Mouse (Mus musculus): ENCODE results near the gene E330017A01Rik. TPM values are rescaled to one million over a fixed set of nuclear protein-coding genes. Genes with fewer than 3 reads are reported as not detected.

Gene E330017A01Rik
- total RNA-seq, 2 experiments from 2014 or later, result not detected

DNA sequence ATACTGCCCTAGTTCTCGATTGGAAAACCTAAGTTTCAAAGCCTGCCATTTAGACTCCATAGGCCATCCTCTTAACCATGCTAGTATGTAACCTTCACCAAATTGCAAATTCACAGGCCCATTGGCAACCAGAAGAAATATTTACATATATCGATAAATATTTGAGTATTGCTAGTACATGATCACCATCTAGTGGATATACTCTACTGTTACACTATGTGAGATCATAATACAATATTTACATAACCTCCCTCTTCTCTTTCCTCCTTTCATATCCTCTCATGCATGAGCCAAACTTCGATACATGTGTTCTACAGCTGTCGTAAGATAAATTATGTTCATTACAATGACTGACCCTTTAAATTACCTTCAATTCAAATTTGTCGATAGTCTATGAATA is 24.5 kb upstream of the E330017A01Rik start:
- DNase-seq (ENCODE audit: low spot score in 2 of 2), result no peak

DNA sequence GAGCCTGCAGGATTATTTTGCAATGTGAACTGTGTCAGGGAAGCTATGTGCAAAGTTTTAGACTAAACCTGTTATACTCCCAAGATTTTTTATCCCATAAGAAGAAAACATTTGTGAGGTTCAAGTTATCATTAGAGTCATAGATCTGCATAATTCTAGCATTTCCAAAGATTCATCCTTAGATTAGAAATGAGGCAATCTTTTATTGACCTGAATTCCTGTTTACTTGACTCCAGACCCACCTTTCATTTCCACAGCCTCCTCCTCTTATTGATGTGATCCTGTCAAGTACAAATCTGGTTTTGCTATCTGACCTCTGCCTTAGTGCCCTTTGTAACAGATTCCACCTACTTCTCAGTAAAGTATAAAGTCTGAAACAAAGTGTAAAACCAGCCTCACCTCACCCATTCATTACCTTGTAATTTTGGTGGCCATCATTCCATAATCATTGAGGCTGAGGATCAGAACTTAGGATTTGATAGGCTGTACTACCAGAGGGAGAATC is 23.8 kb upstream of the E330017A01Rik start:
- DNase-seq (ENCODE audit: low spot score in 2 of 2), result no peak

DNA sequence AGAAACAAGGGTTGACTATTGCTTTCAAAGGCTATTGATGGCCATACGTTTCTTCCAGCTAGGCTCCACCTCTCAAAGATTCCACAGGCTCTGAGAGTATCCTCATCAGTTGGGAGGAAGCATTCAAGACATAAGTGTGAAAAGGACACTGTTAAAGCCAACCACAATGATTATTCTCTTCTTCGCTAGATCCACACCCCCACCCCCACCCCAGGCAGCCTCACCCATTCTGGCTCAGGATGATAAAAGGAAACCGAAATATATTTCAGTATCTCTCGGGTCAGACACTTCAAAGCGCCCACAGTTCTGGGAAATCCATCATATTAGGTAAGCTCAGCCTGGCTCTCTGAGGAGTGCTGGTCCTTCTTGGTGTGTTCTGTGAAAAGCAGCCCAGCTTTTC is 23.3 kb upstream of the E330017A01Rik start:
- DNase-seq (ENCODE audit: low spot score in 2 of 2), result no peak

DNA sequence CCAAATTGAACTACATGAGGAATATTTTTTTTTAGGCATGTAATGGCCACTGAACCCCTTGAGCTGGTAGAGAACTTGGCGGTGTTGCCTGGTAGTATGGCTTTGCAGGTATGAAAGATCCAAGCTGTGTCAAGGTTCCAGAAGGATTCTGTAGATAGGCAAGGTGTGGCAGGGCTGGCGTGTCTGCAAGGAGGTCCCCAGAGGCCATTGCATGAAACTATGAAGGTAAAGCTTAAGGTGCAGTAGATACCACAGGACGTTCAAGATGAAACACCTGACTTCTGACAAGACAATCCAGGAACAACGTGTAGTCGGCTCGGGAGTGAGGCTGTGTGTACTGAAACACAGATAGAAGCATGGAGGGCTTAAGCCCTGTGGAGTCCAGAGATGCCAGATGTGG is 20.1 kb upstream of the E330017A01Rik start:
- DNase-seq (ENCODE audit: low spot score in 2 of 2), result no peak

DNA sequence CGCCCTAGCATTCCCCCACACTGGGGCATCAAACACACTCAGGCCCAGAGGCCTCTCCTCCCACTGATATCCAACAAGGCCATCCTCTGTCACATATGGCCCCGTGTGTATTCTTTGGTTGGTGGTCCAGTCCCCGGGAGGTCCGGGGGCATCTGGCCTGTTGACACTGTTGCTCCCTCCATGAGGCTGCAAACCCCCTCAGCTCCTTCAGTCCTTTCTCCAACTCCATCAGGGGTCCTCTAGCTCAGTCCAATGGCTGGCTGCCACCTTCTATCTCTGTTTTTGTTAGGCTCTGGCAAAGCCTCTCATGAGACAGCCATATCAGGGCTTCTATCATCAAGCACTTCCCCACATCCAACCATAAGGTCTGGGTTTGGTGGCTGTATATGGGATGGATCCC is 18.0 kb upstream of the E330017A01Rik start:
- no peak for DNase-seq (ENCODE audit: low spot score in 2 of 2)

DNA sequence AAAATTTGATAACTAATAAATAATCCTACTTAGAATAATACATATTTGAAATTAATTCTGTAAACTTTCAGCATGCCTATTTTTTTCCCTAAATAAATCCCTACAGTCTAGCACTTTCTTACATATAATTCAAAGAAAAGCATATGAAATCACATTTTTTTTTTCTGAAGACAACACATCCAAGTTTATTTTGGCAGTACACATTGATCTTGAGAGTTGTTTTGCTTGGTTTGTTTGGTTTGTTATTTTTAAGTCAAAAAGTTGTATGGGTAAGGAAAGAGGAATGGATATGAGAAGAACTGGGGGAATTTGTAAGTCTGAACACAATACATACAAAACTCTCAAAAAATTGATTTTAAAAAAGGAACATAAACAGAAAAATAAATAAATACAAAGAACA is 17.2 kb upstream of the E330017A01Rik start:
- no peak for DNase-seq (ENCODE audit: low spot score in 2 of 2)

DNA sequence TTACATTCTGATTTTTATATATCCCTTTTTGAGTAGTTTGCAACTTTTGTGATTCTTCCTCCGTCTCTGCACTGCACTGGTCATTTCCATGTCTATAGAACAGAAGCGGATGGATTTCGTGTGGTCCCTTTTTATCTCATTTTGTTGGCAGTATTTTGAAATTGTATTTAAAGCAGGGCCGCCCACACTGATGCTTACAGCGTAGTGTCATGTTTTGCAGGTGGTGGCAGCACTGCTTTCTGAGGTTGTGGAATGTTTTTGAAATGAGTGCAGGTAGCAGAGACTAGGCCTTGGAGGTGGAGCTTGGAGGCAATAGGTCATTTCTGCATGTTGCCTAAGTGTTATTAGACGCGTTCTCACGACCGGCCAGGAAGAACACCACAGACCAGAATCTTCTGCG is 11.4 kb upstream of the E330017A01Rik start:
- DNase-seq (ENCODE audit: low spot score in 2 of 2), result no peak

DNA sequence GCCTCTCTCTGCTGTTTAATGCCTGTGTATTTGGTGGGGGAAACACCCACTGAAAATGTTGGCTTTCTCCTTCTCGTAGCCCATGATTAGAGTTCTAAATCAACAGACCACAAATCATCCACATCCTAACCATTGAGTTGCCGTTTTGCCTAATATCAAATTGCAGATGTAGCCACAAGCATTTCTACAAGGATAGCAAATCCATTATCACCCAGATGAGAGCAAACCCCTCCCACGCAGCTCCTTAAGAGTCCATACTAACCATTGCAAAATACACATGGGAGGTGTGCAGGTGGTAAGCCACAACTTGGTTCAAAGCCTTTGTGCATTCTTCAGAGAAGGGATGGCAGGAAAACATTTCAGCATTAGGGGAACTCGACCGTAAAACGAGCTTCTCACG is 523 bp downstream of the E330017A01Rik start:
- no peak for DNase-seq (ENCODE audit: low spot score in 2 of 2)

DNA sequence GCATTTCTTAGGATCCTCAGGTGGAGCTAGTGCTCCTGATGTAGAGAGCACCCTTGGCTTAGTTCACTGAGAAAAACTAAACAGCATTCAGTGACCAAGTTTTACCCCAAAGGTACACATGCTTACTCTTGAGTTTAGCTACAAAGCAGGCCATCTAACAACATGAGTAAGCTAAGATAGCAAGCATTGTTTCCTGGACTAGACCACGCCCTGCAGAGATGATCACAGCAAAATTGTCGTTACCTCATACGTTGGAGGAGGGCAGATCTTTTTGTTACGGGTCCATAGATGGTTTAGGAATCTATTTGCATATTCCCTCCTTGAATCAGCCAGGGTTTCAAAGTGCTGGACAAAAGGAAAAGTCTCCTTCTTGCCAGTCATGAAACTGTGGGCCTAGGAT is 1.1 kb downstream of the E330017A01Rik start:
- DNase-seq (ENCODE audit: low spot score in 2 of 2), result no peak

DNA sequence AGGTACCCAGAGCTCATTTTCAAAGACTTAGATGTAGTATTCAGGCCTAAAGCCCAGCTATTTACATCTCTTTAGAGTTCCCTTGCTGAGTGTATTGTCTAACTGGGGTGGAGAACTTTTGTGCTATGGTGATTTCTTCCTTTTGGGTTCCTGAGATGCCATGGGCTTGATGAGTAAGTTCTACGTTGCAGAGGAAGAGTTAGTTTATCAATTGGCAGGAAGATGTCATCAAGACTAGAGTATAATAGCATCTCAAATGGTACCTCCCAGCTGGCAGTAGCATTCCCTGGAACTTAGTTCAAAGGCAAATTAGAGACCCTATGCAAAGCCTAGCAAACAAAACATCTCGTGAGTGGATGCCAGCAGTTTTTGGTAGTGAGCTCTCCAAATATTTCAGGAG is 2.7 kb downstream of the E330017A01Rik start:
- DNase-seq (ENCODE audit: low spot score in 2 of 2), result no peak

DNA sequence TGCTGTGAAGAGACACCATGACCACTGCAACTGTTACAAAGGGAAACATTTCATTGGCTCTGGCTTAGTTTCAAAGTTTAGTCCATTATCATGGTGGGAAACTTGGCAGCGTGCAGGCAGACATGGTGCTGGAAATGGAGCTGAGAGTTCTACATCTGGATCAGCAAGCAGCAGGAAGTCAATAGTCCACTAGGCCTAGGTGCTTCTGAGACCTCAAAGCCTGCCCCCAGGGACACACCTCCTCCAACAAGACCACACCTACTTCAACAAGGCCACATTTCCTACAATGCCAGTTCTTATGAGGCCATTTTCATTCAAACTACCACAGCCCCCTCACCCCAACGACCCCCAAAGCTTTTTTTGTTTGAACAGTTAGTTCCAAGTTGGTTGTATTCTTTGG is 8.8 kb downstream of the E330017A01Rik start:
- no peak for DNase-seq (ENCODE audit: low spot score in 2 of 2)

DNA sequence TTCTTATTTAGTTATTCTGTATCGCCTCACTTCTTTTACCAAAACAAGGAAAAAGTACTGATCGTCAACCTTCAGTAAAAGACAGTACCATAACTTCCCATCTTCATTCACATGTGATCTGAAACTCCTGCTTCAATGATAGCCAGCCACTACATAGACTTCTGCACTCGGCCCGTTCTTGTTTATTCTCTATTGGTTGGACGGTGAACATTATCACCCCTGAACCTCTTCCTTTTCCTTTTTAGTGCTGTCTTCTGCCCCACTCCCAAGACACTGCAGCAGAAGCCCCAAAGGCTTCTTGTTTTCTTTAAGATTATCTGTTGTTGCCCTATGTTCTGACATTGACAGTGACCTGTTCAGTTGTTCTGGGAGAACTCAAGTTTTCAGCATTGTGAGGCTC is 9.6 kb downstream of the E330017A01Rik start:
- no peak for DNase-seq (ENCODE audit: low spot score in 2 of 2)

DNA sequence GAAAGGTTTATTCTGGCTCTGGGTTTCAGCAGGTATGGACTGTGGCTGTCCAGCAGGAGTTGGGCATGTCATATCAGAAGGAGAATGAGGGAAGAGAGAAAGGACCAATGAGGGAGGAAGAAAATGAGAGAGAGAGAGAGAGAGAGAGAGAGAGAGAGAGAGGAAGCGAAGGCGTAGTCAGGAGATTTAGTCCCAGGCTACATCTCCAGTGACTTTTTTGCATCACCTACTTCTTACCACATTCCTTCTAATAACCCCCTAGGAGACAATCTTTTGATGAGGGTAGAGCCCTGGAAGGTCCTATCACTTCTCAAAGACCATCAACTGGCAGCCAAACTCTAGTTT is 10.2 kb downstream of the E330017A01Rik start:
- DNase-seq (ENCODE audit: low spot score in 2 of 2), result no peak

DNA sequence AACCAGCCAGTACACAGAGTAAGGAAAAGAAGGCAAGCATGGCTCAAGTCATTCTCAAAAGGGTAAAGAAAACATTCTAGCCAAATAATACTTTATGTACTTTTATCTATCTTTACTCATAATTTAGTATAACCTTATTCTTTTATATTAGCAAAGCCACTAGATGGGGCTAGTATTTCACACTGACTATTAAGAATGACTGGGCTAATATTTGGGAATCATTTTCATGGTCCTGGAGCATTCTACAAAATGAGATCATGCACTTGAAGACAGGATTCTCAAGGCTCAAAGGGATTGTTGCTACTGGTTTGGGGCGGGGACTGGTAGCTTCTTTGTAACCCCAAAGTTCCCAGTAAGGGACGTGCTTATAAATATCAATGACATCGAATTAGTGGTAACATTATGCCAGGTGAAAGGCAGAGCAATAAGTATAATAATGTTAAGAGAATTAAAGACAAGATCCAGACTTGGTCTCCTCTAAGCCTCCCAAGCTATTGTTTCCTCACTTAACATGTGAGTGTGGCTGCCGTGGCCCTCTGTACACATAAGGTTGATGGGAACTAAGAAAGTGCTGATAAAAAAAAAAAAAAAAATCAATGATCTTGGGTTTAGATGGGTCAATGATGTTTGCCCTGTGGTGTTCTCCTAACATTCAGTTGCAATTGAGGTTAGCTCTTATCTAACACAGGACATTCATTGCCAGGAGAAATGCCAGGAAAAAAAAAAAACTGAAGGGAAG is 10.8 kb downstream of the E330017A01Rik start:
- DNase-seq (ENCODE audit: low spot score in 2 of 2), result no peak

DNA sequence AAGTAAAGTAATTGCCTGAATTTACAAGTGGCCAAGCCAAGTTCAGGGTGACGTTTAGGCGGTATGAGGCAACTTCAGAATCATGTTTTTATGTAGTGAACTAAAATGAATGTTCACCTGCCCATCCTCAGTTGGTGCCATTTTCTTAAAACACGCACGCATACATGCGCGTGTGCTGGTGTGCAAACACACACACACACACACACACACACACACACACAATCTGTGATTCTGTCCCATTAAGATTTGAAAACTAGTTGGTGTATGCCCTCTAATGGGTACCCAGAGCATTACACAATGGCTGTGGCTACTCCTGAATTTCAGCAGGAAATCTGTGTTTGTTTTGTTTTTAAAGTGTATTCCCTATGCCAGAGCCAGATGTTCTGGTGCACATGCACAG is 14.6 kb downstream of the E330017A01Rik start:
- no peak for DNase-seq (ENCODE audit: low spot score in 2 of 2)

DNA sequence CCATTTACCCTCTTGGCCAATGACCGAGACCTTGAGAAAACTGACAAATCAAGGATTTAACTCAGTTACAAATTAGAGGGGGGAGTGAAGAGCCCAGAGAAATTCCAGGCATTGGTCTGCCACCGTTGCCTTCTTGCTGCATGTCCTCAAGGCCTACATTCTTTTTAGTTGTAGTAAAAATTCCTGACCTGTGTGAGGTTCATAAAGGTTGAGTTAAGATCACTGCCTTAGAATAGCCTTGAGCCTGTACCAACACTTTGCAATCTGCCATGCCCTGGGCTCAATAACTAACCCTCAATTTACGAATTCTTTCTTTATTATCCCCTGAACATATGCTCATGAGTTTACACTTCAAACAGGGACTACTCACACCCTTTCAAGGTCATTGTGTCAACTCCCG is 15.4 kb downstream of the E330017A01Rik start:
- no peak for DNase-seq (ENCODE audit: low spot score in 2 of 2)

DNA sequence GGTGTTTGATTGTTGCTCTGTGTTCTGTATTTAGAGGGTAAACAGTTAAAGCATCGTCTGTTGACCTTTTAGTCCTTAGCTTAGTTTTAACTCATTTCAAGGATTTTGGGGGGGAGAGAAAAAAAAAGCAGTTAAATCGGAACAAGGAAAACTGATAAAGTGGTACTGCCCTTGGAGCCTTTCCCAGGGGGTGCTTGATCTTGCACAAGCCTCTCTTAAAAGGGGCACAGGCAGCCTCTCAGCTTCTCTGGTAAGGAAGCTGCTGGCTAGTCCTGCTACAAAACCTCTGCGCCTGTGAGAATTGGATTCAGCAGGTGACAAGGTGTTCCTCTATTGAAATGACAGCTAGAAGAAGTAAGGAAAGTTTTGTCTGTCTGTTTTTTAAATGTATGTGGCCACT is 16.2 kb downstream of the E330017A01Rik start:
- no peak for DNase-seq (ENCODE audit: low spot score in 2 of 2)

DNA sequence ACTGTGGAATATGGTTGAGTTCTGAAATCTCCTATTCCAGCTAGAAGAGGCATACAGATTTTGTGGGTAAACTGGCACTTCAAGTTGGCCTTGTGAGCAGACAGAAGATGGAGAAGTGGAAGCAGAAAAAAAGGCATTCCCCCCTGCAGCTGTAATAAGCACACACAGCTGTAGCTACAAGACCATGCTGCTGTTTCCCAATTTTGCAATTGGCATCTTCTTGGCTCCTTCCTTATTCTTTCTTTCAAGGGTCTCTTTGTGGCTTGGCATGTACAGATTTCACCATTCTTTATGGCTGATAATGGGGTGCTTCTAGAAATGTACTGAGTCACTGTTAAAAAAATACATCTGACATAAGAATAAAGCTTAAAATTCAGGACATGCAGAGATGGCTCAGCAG is 21.2 kb downstream of the E330017A01Rik start:
- no peak for DNase-seq (ENCODE audit: low spot score in 2 of 2)

DNA sequence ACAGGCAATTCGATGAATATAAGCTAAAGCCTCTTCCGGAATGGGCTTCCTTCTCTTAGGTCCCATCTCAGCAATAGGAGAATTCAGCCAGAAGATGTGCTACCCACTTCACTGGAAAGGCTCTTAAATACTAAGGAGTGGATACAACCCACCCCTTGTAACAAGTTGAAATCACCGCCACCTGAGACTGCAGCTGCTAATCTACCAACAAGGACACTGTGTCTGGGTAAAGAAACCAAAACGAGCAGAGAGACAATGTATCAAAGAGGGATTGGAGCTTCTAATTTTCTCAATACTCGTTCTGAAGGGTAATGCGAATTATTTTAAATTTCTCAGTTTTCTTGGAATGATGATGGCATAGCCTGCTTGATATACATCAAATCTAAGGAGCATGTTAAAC is 21.7 kb downstream of the E330017A01Rik start, which contains the start of gene Gm813:
Gm813 (minus strand) TSS at position 101 of the 400 bp plus-strand sequence.
- DNase-seq (ENCODE audit: low spot score in 2 of 2), result no peak

DNA sequence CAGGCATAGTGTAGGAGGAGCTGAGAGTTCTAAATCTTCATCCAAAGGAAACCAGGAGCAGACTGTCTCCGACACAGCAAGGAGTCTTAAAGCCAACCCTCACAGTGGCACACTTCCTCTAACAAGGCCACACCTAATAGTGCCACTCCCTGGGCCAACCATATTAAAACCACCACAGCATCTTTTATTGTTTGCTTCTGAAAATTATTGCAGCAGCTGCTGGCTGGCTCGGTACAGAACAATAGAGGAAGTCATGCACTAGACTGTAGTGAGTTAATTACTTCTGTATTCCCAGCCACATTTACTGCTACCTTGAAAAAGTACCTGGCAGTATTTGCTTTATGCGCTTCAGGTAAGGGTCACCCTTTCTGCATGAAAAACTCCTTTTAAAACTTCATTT is 25.6 kb downstream of the E330017A01Rik start:
- DNase-seq (ENCODE audit: low spot score in 2 of 2), result no peak

DNA sequence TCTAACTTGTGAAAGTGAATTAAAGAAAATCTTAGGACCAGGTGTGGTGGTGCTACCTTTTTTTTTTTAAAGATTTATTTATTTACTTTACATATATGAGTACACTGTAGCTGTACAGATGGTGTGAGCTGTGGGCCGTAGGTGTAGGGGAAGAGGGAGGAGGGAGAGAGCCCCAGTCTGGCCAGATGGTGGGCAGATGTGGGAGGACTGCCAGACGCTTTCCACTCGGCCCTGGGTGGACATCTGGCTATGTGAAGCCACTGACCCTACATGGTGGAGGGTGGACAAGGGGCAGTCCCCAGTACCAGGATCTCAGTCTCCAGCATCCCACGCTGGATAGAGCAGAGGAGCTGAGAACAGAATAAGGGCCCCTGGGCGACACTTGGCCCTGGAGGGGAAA is 31.4 kb downstream of the E330017A01Rik start:
- no peak for DNase-seq (ENCODE audit: low spot score in 2 of 2)

DNA sequence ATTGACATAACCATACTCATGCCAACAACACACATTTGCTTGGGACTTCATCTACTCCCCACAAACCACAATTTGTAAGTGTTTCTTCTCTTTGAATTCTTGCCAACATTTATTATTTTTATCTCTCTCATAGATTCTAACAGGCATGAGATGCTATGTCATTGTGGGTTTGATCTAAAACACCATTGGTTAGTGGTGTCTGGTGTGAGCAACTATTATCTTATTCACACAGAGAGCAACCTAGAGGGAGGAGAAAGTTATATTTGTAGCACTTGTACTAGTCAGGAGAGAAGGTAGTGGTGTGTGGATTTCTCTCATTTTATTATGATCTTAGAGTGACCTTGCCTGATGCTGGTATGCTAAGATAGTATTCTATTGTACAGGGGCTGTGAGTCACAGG is 33.9 kb downstream of the E330017A01Rik start:
- DNase-seq (ENCODE audit: low spot score in 2 of 2), result no peak

DNA sequence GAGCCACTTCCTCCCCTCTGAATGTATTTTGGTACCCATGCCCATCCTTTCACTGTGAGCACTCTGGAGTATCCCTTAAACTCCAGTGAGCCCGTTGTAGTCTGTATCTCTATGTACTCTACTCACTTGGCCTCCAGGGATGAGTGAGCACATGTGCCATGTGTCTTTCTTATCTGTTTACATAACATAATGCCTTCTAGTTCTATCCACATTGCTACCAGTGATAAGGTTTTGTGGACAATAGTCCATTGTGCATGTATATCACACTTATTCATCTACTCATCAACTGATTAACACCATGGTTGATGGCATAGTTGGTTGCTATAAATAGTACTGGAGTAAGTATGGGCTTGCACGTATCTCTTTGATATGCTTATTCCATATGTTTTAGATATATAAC is 34.7 kb downstream of the E330017A01Rik start:
- DNase-seq (ENCODE audit: low spot score in 2 of 2), result no peak
